Mouse (Mus musculus) thymus, adult 2 months (tissue): ENCODE measurements around the gene Raet1e.
"Not testable (repeated sequence)": the region's sequence is repeated elsewhere in the genome, so short reads cannot be mapped to it uniquely, and the experiment has no call there.

ENCODE experiments used
- CTCF ChIP-seq: fragments of 200-500 bp; IDR thresholded peaks from 2 replicates; pipeline ENCODE4 v1.5.1; 2012; ENCODE audit warnings: mild to moderate bottlenecking, control low read depth, low read length, moderate library complexity, borderline replicate concordance; ENCODE audit not compliant: control insufficient read depth, poor library complexity, insufficient read depth; ENCODE audit errors: extremely low read depth
- POLR2A ChIP-seq: fragments of 200-500 bp; IDR thresholded peaks from 2 replicates; pipeline ENCODE4 v1.6.1; 2012; ENCODE audit warnings: mild to moderate bottlenecking, low read length, control low read depth, moderate library complexity; ENCODE audit not compliant: control insufficient read depth, poor library complexity, insufficient read depth; ENCODE audit errors: extremely low read depth

- TF ChIP-seq CTCF, POLR2A: not testable (repeated sequence)
Measured at GRCm38 (mm10) chr10:22357373-22357772, 199.0 kb downstream of the Raet1e start.
